Mouse (Mus musculus): ENCODE measurements around the gene Napsa. TPM values are rescaled to one million over a fixed set of nuclear protein-coding genes. Genes with fewer than 3 reads are reported as not detected.

The Napsa gene
- total and polyA plus RNA-seq, 3 experiments, result 0.16 to 1.3 (median 0.35) TPM

GRCm38 (mm10) chr7:44605436-44605835 lies 33.3 kb downstream of the Napsa start:
- no peak overlapping the region for H3K4me3 ChIP-seq (ENCODE audit: low read depth, low read length)
- H3K4me1 ChIP-seq (ENCODE audit: insufficient read depth, low read depth, low read length), result peaks cover 14% of the 10 kb centered on the region
- TF ChIP-seq POLR2AphosphoS5 (IDR thresholded peaks at IDR 0.05; ENCODE audit: insufficient replicate concordance, low read depth, low read length) (no peak), TAL1 (conservative IDR thresholded peaks at IDR 0.05; ENCODE audit: low read depth, low read length) (no peak), GATA2 (IDR thresholded peaks at IDR 0.05; ENCODE audit: borderline replicate concordance, low read depth, low read length) (no peak), GATA1 (IDR thresholded peaks at IDR 0.05; ENCODE audit: borderline replicate concordance, low read length) (no peak), CTCF (IDR thresholded peaks at IDR 0.05; ENCODE audit: low read depth, low read length) (no peak)
- H3K27me3 ChIP-seq (ENCODE audit: insufficient read depth, low read length), result peaks cover 19% of the 10 kb centered on the region; the same call in 1 of the 2 replicates
- ATAC-seq (ENCODE audit: extremely low read depth, insufficient number of reproducible peaks, low FRiP score, poor library complexity, severe bottlenecking) (no peak), DNase-seq (ENCODE audit: low spot score) (no peak)
- no peaks in the 10 kb centered on the region for H3K9me3 ChIP-seq (replicated peaks)
- no peaks in the 10 kb centered on the region for H3K36me3 ChIP-seq (replicated peaks)

- H3K27me3 ChIP-seq (ENCODE audit: insufficient read depth, low read length), result peaks cover 22% of the 10 kb centered on the region; the same call in 1 of the 2 replicates
- TF ChIP-seq CTCF (IDR thresholded peaks at IDR 0.05; ENCODE audit: low read depth, low read length) (no peak), GATA1 (IDR thresholded peaks at IDR 0.05; ENCODE audit: borderline replicate concordance, low read length) (no peak), POLR2AphosphoS5 (IDR thresholded peaks at IDR 0.05; ENCODE audit: insufficient replicate concordance, low read depth, low read length) (no peak), TAL1 (conservative IDR thresholded peaks at IDR 0.05; ENCODE audit: low read depth, low read length) (no peak), GATA2 (IDR thresholded peaks at IDR 0.05; ENCODE audit: borderline replicate concordance, low read depth, low read length) (no peak)
- no peak for DNase-seq (ENCODE audit: low spot score)
- no peaks in the 10 kb centered on the region for H3K9me3 ChIP-seq (replicated peaks)
- no peak overlapping the region for H3K4me3 ChIP-seq (ENCODE audit: low read depth, low read length)
- no peaks in the 10 kb centered on the region for H3K36me3 ChIP-seq (replicated peaks)
- peaks cover 14% of the 10 kb centered on the region for H3K4me1 ChIP-seq (ENCODE audit: insufficient read depth, low read depth, low read length)
- no peak for ATAC-seq (ENCODE audit: extremely low read depth, insufficient number of reproducible peaks, low FRiP score, poor library complexity, severe bottlenecking)
Observed at GRCm38 (mm10) chr7:44606171-44606901, 34.2 kb downstream of the Napsa start.

GRCm38 (mm10) chr7:44612192-44612591 lies 40.0 kb downstream of the Napsa start:
- Histone ChIP-seq H3K4me3 (ENCODE audit: low read depth, low read length) (no peak overlapping the region), H3K9me3 (replicated peaks) (no peaks in the 10 kb centered on the region), H3K36me3 (replicated peaks) (no peaks in the 10 kb centered on the region), H3K27me3 (ENCODE audit: insufficient read depth, low read length) (peaks cover 19% of the 10 kb centered on the region; the same call in 1 of the 2 replicates), H3K4me1 (ENCODE audit: insufficient read depth, low read depth, low read length) (no peaks in the 10 kb centered on the region; the same call in 1 of the 2 replicates)
- TF ChIP-seq GATA1 (IDR thresholded peaks at IDR 0.05; ENCODE audit: borderline replicate concordance, low read length) (no peak), GATA2 (IDR thresholded peaks at IDR 0.05; ENCODE audit: borderline replicate concordance, low read depth, low read length) (no peak), POLR2AphosphoS5 (IDR thresholded peaks at IDR 0.05; ENCODE audit: insufficient replicate concordance, low read depth, low read length) (no peak), CTCF (IDR thresholded peaks at IDR 0.05; ENCODE audit: low read depth, low read length) (no peak), TAL1 (conservative IDR thresholded peaks at IDR 0.05; ENCODE audit: low read depth, low read length) (no peak)
- ATAC-seq (ENCODE audit: extremely low read depth, insufficient number of reproducible peaks, low FRiP score, poor library complexity, severe bottlenecking) (no peak), DNase-seq (ENCODE audit: low spot score) (no peak)

- DNase-seq (ENCODE audit: low spot score) (no peak), ATAC-seq (ENCODE audit: extremely low read depth, insufficient number of reproducible peaks, low FRiP score, poor library complexity, severe bottlenecking) (no peak)
- TF ChIP-seq GATA1 (IDR thresholded peaks at IDR 0.05; ENCODE audit: borderline replicate concordance, low read length) (no peak), POLR2AphosphoS5 (IDR thresholded peaks at IDR 0.05; ENCODE audit: insufficient replicate concordance, low read depth, low read length) (no peak), GATA2 (IDR thresholded peaks at IDR 0.05; ENCODE audit: borderline replicate concordance, low read depth, low read length) (no peak), CTCF (IDR thresholded peaks at IDR 0.05; ENCODE audit: low read depth, low read length) (no peak), TAL1 (conservative IDR thresholded peaks at IDR 0.05; ENCODE audit: low read depth, low read length) (no peak)
- Histone ChIP-seq H3K4me3 (ENCODE audit: low read depth, low read length) (no peak overlapping the region), H3K9me3 (replicated peaks) (no peaks in the 10 kb centered on the region), H3K36me3 (replicated peaks) (no peaks in the 10 kb centered on the region), H3K27me3 (ENCODE audit: insufficient read depth, low read length) (peaks cover 19% of the 10 kb centered on the region; the same call in 1 of the 2 replicates), H3K4me1 (ENCODE audit: insufficient read depth, low read depth, low read length) (no peaks in the 10 kb centered on the region; the same call in 1 of the 2 replicates)
Observed at GRCm38 (mm10) chr7:44614041-44614688, 42.0 kb downstream of the Napsa start.

DNA sequence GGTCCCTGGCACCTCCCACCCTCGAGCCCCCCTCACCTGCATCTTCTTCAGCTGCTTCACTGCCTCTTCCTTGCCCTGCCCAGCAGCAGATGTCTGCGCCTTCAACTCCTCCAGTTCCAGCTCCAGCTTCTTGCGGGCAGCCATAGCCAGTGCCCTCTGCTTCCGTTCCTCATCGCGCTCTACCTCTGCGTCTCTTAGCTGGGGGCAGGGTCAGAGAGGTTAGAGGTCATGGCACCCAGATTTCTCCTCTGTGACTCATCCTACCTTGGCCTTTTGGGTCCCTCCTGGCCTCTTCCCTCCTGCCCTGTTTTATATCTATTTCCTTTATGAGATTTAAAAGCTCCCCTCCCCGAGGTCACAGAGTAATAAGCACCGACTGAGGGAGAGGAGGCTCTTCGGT lies 43.1 kb downstream of the Napsa start:
- Histone ChIP-seq H3K27me3 (ENCODE audit: insufficient read depth, low read length) (peaks cover 17% of the 10 kb centered on the region; the same call in 1 of the 2 replicates), H3K36me3 (replicated peaks) (no peaks in the 10 kb centered on the region), H3K4me1 (ENCODE audit: insufficient read depth, low read depth, low read length) (no peaks in the 10 kb centered on the region; the same call in 1 of the 2 replicates), H3K9me3 (replicated peaks) (peaks cover 4% of the 10 kb centered on the region; the same call in 1 of the 2 replicates), H3K4me3 (ENCODE audit: low read depth, low read length) (no peak overlapping the region)
- no peak for DNase-seq (ENCODE audit: low spot score)
- TF ChIP-seq POLR2AphosphoS5 (IDR thresholded peaks at IDR 0.05; ENCODE audit: insufficient replicate concordance, low read depth, low read length) (no peak), CTCF (IDR thresholded peaks at IDR 0.05; ENCODE audit: low read depth, low read length) (no peak), TAL1 (conservative IDR thresholded peaks at IDR 0.05; ENCODE audit: low read depth, low read length) (no peak), GATA1 (IDR thresholded peaks at IDR 0.05; ENCODE audit: borderline replicate concordance, low read length) (no peak), GATA2 (IDR thresholded peaks at IDR 0.05; ENCODE audit: borderline replicate concordance, low read depth, low read length) (no peak)
- no peak for ATAC-seq (ENCODE audit: extremely low read depth, insufficient number of reproducible peaks, low FRiP score, poor library complexity, severe bottlenecking)

- no peak for TF ChIP-seq GATA2 (IDR thresholded peaks at IDR 0.05; ENCODE audit: borderline replicate concordance, low read depth, low read length)
- H3K27me3 ChIP-seq (ENCODE audit: insufficient read depth, low read length), result peaks cover 17% of the 10 kb centered on the region; the same call in 1 of the 2 replicates
- no peak overlapping the region for H3K4me3 ChIP-seq (ENCODE audit: low read depth, low read length)
- no peaks in the 10 kb centered on the region for H3K36me3 ChIP-seq (replicated peaks)
- no peak for DNase-seq (ENCODE audit: low spot score)
- peaks cover 4% of the 10 kb centered on the region; the same call in 1 of the 2 replicates for H3K9me3 ChIP-seq (replicated peaks)
- H3K4me1 ChIP-seq (ENCODE audit: insufficient read depth, low read depth, low read length), result no peaks in the 10 kb centered on the region; the same call in 1 of the 2 replicates
- ATAC-seq (ENCODE audit: extremely low read depth, insufficient number of reproducible peaks, low FRiP score, poor library complexity, severe bottlenecking), result no peak
Observed at GRCm38 (mm10) chr7:44615987-44616386, 43.8 kb downstream of the Napsa start.
